29 mouse cellular contexts compared by ENCODE assay signal in genomic region chr7:136452561-136452960, GRCm38 (mm10).
DNase-seq lines count a peak whose midpoint lies in the region; ATAC-seq and TF ChIP-seq lines count a peak whose summit lies in the region.
"Had no signal": no experiment of that assay in that cellular context is flagged by ENCODE, and none has a peak within 500 bp of the region (broad histone marks: within the 10 kb centered on the region; RNA-seq: fewer than 3 reads in every experiment).

No protein-coding gene starts in this region.

- no peak for DNase-seq in embryonic facial prominence, embryonic 10.5 days (ENCODE audit: low spot score)
- peak; percentile 82 for DNase-seq in kidney, adult 9 months
- peak; percentile 10 for DNase-seq in brain, embryonic 14.5 days (ENCODE audit: low read depth)
- DNase-seq in kidney, postnatal 36 days, result peak; percentile 61 to 76
- DNase-seq in embryo, embryonic 9.5 days (ENCODE audit: extremely low spot score), result no peak
- DNase-seq: B cell, adult 2 months; cerebellum, adult 18-20 months; cerebellum, postnatal 10 days; gastrocnemius, adult 2 months; gastrocnemius, postnatal 36 days; heart, adult 18-20 months; heart, postnatal 36 days; liver; right cerebral cortex, adult 18-20 months; spleen, adult 18-20 months; thymus, adult 18-20 months; thymus, postnatal 25 days had no signal

- peaks cover 21% of the 10 kb centered on the region for H3K4me1 ChIP-seq in embryonic facial prominence, embryonic 13.5 days
- peaks cover 33% of the 10 kb centered on the region for H3K4me1 ChIP-seq in embryonic facial prominence, embryonic 10.5 days
- H3K4me1 ChIP-seq in kidney, embryonic 14.5 days (ENCODE audit: control insufficient read depth, insufficient read depth, low read length), result no peaks in the 10 kb centered on the region
- H3K4me1 ChIP-seq: hindbrain, embryonic 12.5 days; liver, embryonic 15.5 days; lung, embryonic 15.5 days; neural tube, embryonic 12.5 days had no signal

- H3K36me3 ChIP-seq in embryonic facial prominence, embryonic 13.5 days, result no peaks in the 10 kb centered on the region
- H3K36me3 ChIP-seq in embryonic facial prominence, embryonic 10.5 days (replicated peaks), result no peaks in the 10 kb centered on the region
- no peaks in the 10 kb centered on the region for H3K36me3 ChIP-seq in kidney, embryonic 14.5 days (ENCODE audit: control insufficient read depth, insufficient read depth, low read length)
- H3K36me3 ChIP-seq: hindbrain, embryonic 12.5 days; intestine, embryonic 15.5 days; liver, embryonic 15.5 days; lung, embryonic 15.5 days; midbrain, embryonic 10.5 days; neural tube, embryonic 12.5 days had no signal

- WGBS in embryonic facial prominence, embryonic 13.5 days, result 71% methylated on average over 5 of the region's 5 CpGs
- 72% methylated on average over 5 of the region's 5 CpGs for whole genome bisulfite sequencing in embryonic facial prominence, embryonic 10.5 days
- WGBS in kidney, embryonic 14.5 days, result 79% methylated on average over 5 of the region's 5 CpGs

- no peak for ATAC-seq in embryonic facial prominence, embryonic 13.5 days (ENCODE audit: insufficient number of reproducible peaks, insufficient read depth, low FRiP score, low TSS enrichment, low read depth)
- ATAC-seq in kidney, embryonic 14.5 days (ENCODE audit: low FRiP score, low TSS enrichment), result no peak
- ATAC-seq: forebrain, embryonic 14.5 days; hindbrain, postnatal 0 days; intestine, embryonic 15.5 days had no signal

- peaks cover 9% of the 10 kb centered on the region; the same call in 1 of the 2 replicates for H3K27me3 ChIP-seq in embryonic facial prominence, embryonic 13.5 days
- H3K27me3 ChIP-seq in embryonic facial prominence, embryonic 10.5 days (replicated peaks; ENCODE audit: low read depth, poor library complexity, severe bottlenecking), result peaks cover 30% of the 10 kb centered on the region
- no peaks in the 10 kb centered on the region for H3K27me3 ChIP-seq in kidney, embryonic 14.5 days (ENCODE audit: control insufficient read depth, insufficient read depth, low read length)
- H3K27me3 ChIP-seq: intestine, embryonic 15.5 days; liver, embryonic 15.5 days; lung, embryonic 15.5 days; neural tube, embryonic 12.5 days had no signal

- H3K4me2 ChIP-seq in embryonic facial prominence, embryonic 13.5 days, result no peak overlapping the region
- no peak overlapping the region for H3K4me2 ChIP-seq in kidney, embryonic 14.5 days (replicated peaks; ENCODE audit: low read depth, low read length)
- H3K4me2 ChIP-seq: heart, embryonic 11.5 days; hindbrain, embryonic 12.5 days; intestine, embryonic 15.5 days; liver, embryonic 15.5 days; lung, embryonic 15.5 days; neural tube, embryonic 12.5 days had no signal

- H3K4me3 ChIP-seq in embryonic facial prominence, embryonic 13.5 days, result no peak overlapping the region
- H3K4me3 ChIP-seq in embryonic facial prominence, embryonic 10.5 days, result no peak overlapping the region
- no peak overlapping the region for H3K4me3 ChIP-seq in kidney, embryonic 14.5 days (ENCODE audit: low read length)
- H3K4me3 ChIP-seq: gastrocnemius, adult 2 months; hindbrain, embryonic 12.5 days; intestine, embryonic 15.5 days; liver, embryonic 15.5 days; lung, embryonic 15.5 days; midbrain, embryonic 10.5 days; myocyte; neural tube, embryonic 12.5 days had no signal

- H3K9ac ChIP-seq in embryonic facial prominence, embryonic 13.5 days, result no peak overlapping the region
- no peak overlapping the region for H3K9ac ChIP-seq in kidney, embryonic 14.5 days (ENCODE audit: low read depth, low read length)
- H3K9ac ChIP-seq: hindbrain, embryonic 12.5 days; intestine, embryonic 15.5 days; liver, embryonic 15.5 days; lung, embryonic 15.5 days; neural tube, embryonic 12.5 days had no signal

- no peak for TF ChIP-seq CTCF in brain, embryonic 14.5 days (IDR thresholded peaks at IDR 0.05; ENCODE audit: borderline replicate concordance, extremely low read depth, insufficient read depth, insufficient read length)

- H3K27ac ChIP-seq in embryonic facial prominence, embryonic 13.5 days, result 0 out of 2 replicates have a peak overlapping the region, but pooled peaks have one; percentile 24
- H3K27ac ChIP-seq in embryonic facial prominence, embryonic 10.5 days (replicated peaks), result no peak overlapping the region
- H3K27ac ChIP-seq in kidney, embryonic 14.5 days (ENCODE audit: low read depth, low read length), result no peak overlapping the region
- H3K27ac ChIP-seq: gastrocnemius, adult 2 months; hindbrain, embryonic 12.5 days; hindbrain, postnatal 0 days; intestine, embryonic 15.5 days; liver, embryonic 15.5 days; lung, embryonic 15.5 days; midbrain, embryonic 10.5 days; neural tube, embryonic 12.5 days had no signal

- H3K9me3 ChIP-seq in embryonic facial prominence, embryonic 13.5 days, result no peaks in the 10 kb centered on the region
- no peaks in the 10 kb centered on the region for H3K9me3 ChIP-seq in embryonic facial prominence, embryonic 10.5 days
- no peaks in the 10 kb centered on the region for H3K9me3 ChIP-seq in kidney, embryonic 14.5 days (ENCODE audit: control insufficient read depth, low read length)
- H3K9me3 ChIP-seq: hindbrain, embryonic 12.5 days; intestine, embryonic 15.5 days; liver, embryonic 15.5 days; lung, embryonic 15.5 days; midbrain, embryonic 10.5 days; neural tube, embryonic 12.5 days had no signal

- no peak for TF ChIP-seq POLR2A in brain, embryonic 14.5 days (IDR thresholded peaks at IDR 0.05; ENCODE audit: borderline replicate concordance, extremely low read depth, insufficient read depth, insufficient read length, poor library complexity, severe bottlenecking)

Comparison
In these comparisons a context has a peak if more than half of its experiments do, and no peak if none do; other contexts are left out.
1. DNase-seq: peak in kidney, adult 9 months (single experiment), brain, embryonic 14.5 days (single experiment) and kidney, postnatal 36 days (2 of 2); none in embryonic facial prominence, embryonic 10.5 days (single experiment) and embryo, embryonic 9.5 days (single experiment).